Mouse (Mus musculus) bone marrow, adult 2 months (tissue): ENCODE data around the gene Gng4. TPM values are rescaled to one million over a fixed set of nuclear protein-coding genes. Genes with fewer than 3 reads are reported as not detected.

ENCODE experiments used
- H3K27ac ChIP-seq: fragments of 200-500 bp; 2 replicates; pipeline ENCODE4 v1.5.1; 2012; ENCODE audit warnings: low read depth, mild to moderate bottlenecking, control low read depth, inconsistent platforms, low read length; ENCODE audit not compliant: control insufficient read depth, poor library complexity, insufficient read depth
- H3K4me1 ChIP-seq: fragments of 200-500 bp; 2 replicates; pipeline ENCODE4 v1.6.1; 2011; ENCODE audit warnings: low read length; ENCODE audit not compliant: control insufficient read depth, insufficient read depth
- H3K4me3 ChIP-seq: fragments of 200-500 bp; replicated peaks from 2 replicates; pipeline ENCODE3; 2011; ENCODE audit warnings: mild to moderate bottlenecking, low read depth, low read length, control low read depth; ENCODE audit not compliant: control insufficient read depth
- CTCF ChIP-seq: fragments of 200-500 bp; IDR thresholded peaks from 2 replicates; pipeline ENCODE4 v1.5.1; 2011; ENCODE audit warnings: low read length, control low read depth; ENCODE audit not compliant: control insufficient read depth, insufficient read depth
- POLR2A ChIP-seq: fragments of 200-500 bp; IDR thresholded peaks from 2 replicates; pipeline ENCODE4 v1.6.1; 2011; ENCODE audit warnings: low read depth, mild to moderate bottlenecking, control low read depth, low read length, borderline replicate concordance; ENCODE audit not compliant: control insufficient read depth
- WGBS: fragments of 180-500 bp; shearing (Covaris S2); methylation state at CpG from one replicate; pipeline ENCODE4 v1.1.7; 2018; 5-methylcytosine and 5-hydroxymethylcytosine counted together
- polyA plus RNA-seq: library from polyadenylated mRNA; stranded (reverse); fragments of >200 nt; gene quantifications from 2 replicates; pipeline ENCODE4 v1.2.4, GENCODE M21; 2011; ENCODE audit warnings: low replicate concordance; ENCODE audit not compliant: missing spikeins, insufficient read depth, insufficient read length

The Gng4 gene
- polyA plus RNA-seq, 1 experiment, result not detected

GRCm38 (mm10) chr13:13781026-13781425 is 2.8 kb upstream of the Gng4 start:
- WGBS, result 63% methylated on average over 4 of the region's 4 CpGs
- no peak for TF ChIP-seq POLR2A
- TF ChIP-seq CTCF, result no peak
- H3K4me3 ChIP-seq, result no peak overlapping the region
- H3K27ac ChIP-seq, result no peak overlapping the region
- no peaks in the 10 kb centered on the region for H3K4me1 ChIP-seq

DNA sequence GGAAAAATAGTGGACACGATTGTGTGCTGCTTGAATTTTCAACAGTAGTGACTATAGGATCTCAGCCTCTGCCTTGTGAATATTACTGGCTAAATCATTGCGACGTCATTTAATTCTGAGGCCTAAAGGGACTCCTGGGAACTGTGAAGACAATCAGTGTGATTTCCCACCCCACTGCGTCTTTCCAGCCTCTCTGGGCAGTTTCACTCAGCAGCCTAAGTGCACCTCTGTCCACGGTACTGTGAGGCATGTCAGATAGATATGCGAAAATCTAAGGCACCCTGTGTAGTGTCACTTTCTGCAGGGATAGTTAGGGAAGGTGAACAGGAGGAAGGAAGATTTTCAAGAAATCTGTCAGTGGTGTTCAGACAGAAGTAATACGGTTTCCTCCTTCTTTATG is 563 bp upstream of the Gng4 start:
- WGBS, result 43% methylated on average over 7 of the region's 7 CpGs
- TF ChIP-seq CTCF (no peak), POLR2A (no peak)
- H3K4me3 ChIP-seq, result no peak overlapping the region
- no peak overlapping the region for H3K27ac ChIP-seq
- H3K4me1 ChIP-seq, result no peaks in the 10 kb centered on the region

DNA sequence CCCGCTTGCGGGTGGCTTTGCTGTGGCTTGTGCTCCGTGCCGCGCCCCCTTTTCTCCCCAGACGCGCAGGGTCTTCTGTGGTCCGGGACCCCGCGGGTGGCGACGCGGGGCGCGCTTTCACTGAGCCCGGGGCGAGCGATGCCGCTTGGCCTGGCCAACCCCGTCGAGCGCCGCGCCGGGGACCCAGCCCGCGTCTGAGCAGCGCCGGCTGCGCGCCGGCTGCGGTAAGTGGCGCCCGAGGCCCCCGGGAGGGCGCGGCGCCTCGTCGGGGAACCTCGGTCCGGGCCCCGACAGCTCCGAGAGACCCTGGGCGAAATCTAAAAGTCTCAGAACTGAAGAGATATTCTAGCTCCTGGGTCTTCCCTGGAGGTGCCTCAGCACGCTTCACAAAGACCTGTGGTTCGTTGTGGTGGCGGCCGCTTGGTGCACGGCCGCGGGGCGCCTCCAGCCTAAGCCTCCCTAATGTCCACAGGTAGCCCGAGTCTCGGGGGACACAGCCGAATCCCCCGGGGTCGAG is 619 bp downstream of the Gng4 start:
- TF ChIP-seq POLR2A, result no peak
- no peak for TF ChIP-seq CTCF
- Histone ChIP-seq H3K4me3 (no peak overlapping the region), H3K4me1 (no peaks in the 10 kb centered on the region), H3K27ac (no peak overlapping the region)
- WGBS, result 2% methylated on average over 59 of the region's 59 CpGs

DNA sequence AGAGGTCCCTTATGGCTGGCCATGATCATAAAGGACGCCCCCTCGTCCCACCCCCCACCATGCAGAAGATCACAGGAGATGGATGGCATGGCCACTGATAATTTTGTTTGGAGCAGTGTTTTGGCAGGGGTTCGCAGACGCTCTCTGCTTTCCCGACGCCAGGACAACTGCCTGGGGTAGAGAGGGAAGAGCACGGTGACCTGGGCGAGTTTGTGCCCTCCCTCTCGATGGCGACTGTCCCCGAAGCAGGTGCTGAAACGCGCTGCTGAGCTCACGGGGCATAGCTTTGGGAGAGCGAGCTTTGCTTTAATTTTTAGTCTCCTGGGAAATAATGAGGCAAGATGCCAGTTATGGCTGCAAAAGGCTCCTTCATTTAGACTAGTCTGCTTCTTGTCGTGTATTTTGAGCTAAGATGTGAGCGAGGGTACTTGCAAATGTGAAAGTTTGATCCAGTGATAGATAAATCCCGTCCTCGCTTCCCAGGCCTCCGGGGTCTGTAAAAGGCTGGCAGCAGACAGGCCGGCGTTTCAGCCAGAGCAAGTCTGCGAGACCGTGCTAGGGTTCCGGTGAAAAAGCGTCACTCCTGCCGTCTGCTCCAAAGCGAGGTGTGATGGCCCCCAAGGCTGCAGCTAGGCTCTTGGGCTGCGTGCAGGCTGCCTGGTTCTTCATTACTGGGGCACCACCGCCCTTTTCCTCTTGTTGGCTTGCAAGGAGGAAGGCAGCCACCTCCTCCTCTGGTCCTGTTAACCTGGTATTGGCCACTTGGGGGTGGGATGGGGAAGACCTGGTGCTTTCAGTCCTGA is 1.3 kb downstream of the Gng4 start:
- no peak for TF ChIP-seq POLR2A
- no peak for TF ChIP-seq CTCF
- WGBS, result 4% methylated on average over 30 of the region's 30 CpGs
- Histone ChIP-seq H3K4me3 (no peak overlapping the region), H3K27ac (no peak overlapping the region), H3K4me1 (no peaks in the 10 kb centered on the region)

- TF ChIP-seq POLR2A (no peak), CTCF (no peak)
- H3K4me1 ChIP-seq, result no peaks in the 10 kb centered on the region
- H3K27ac ChIP-seq, result no peak overlapping the region
- WGBS, result 73% methylated on average over 6 of the region's 6 CpGs
- no peak overlapping the region for H3K4me3 ChIP-seq
These were observed 3.1 kb downstream of the Gng4 start for GRCm38 (mm10) chr13:13786971-13787370.

DNA sequence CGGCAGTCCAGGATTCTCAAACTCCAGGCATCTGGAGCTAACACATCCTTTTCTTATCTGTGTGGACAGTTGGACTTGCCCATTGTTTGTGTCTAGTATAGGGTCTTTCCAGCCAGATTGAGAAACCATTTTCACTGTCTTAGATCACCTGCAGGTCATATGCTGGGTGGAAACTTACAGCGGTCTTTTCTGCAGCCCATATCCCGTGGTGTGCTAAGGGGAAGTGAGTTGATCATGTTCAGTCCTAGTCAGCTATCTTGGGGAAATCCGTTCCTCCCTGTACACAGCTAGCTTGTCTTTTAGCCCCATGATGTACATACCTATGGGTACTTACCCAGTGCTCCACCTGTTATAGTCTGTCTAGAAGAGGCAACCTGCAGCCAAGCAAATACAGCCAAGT is 4.2 kb downstream of the Gng4 start:
- H3K4me1 ChIP-seq, result no peaks in the 10 kb centered on the region
- TF ChIP-seq POLR2A (no peak), CTCF (no peak)
- H3K4me3 ChIP-seq, result no peak overlapping the region
- WGBS, result 61% methylated on average over 4 of the region's 4 CpGs
- H3K27ac ChIP-seq, result no peak overlapping the region

- Histone ChIP-seq H3K4me3 (no peak overlapping the region), H3K27ac (no peak overlapping the region), H3K4me1 (no peaks in the 10 kb centered on the region)
- no peak for TF ChIP-seq POLR2A
- TF ChIP-seq CTCF, result no peak
- 79% methylated on average over 3 of the region's 3 CpGs for WGBS
These were observed 8.1 kb downstream of the Gng4 start for GRCm38 (mm10) chr13:13791981-13792380.

DNA sequence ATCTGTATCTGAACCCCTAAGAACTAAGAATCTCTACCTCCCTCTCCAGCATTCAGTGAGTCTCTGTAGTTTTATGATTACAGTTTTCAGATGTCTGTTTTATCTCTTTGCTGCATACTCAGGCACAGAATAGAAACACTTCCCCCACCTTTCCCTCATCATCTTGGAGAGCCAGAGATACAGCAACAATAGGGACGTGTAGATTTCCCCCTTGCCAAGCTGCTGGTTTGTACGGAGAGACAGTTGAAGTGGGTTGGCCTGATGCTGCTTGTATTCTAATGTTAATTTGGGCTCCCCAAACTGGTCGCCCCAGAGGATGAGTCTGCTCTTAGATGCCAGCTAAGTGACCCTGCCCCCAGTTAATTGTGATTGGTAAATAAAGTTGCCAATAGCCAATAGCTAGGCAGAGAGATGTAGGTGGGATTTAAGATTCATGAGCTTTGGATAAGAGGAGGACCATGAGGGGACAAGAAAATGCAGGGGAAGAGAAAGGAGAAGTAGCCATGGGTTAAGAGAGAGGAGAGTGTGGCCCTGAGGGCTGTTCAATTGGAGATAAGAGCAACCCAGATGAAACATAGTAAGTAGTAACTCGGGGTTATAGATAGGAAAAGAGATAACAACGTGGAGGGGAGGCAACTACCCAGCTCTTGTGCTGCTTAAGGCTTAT is 11.4 kb downstream of the Gng4 start:
- Histone ChIP-seq H3K27ac (no peak overlapping the region), H3K4me3 (no peak overlapping the region), H3K4me1 (no peaks in the 10 kb centered on the region)
- 19% methylated on average over 5 of the region's 5 CpGs for WGBS
- TF ChIP-seq POLR2A (no peak), CTCF (no peak)
